Mouse (Mus musculus) forebrain, embryonic 10.5 days (tissue): ENCODE results near the gene Dscam. TPM values are rescaled to one million over a fixed set of nuclear protein-coding genes. Genes with fewer than 3 reads are reported as not detected.
A peak's percentile ranks its signal among the peaks of the same experiment; 100 is the strongest.

Source experiments
- DNase-seq: peaks from one replicate; pipeline ENCODE4 v3.0.0-alpha.2; 2017; ENCODE audit warnings: low spot score; ENCODE audit errors: extremely low spot score
- H3K27ac ChIP-seq: fragments of 300-500 bp; sonication (generic); 2 replicates; pipeline ENCODE4 v1.5.1; 2016; ENCODE audit warnings: mild to moderate bottlenecking
- H3K27me3 ChIP-seq: fragments of 300-500 bp; sonication (generic); 2 replicates; pipeline ENCODE4 v1.6.1; 2016; ENCODE audit warnings: mild to moderate bottlenecking; ENCODE audit not compliant: poor library complexity, severe bottlenecking
- H3K36me3 ChIP-seq: fragments of 300-500 bp; sonication (generic); replicated peaks from 2 replicates; pipeline ENCODE4 v1.6.1; 2016; ENCODE audit warnings: mild to moderate bottlenecking, moderate library complexity
- H3K4me1 ChIP-seq: fragments of 300-500 bp; sonication (generic); 2 replicates; pipeline ENCODE4 v1.6.1; 2016
- H3K4me3 ChIP-seq: fragments of 300-500 bp; sonication (generic); 2 replicates; pipeline ENCODE4 v1.5.1; 2016; ENCODE audit warnings: mild to moderate bottlenecking, moderate library complexity
- H3K9me3 ChIP-seq: fragments of 300-500 bp; sonication (generic); 2 replicates; pipeline ENCODE4 v1.6.1; 2016; ENCODE audit warnings: mild to moderate bottlenecking, moderate library complexity
- WGBS: fragments of 180-500 bp; shearing (Covaris S2); methylation state at CpG from one replicate; pipeline ENCODE4 v1.1.7; 2016; 5-methylcytosine and 5-hydroxymethylcytosine counted together
- polyA plus RNA-seq: library from polyadenylated mRNA; unstranded; fragments of >200 nt; fragmentation: Nextera tagmentation; extraction: Ambion mirVana; gene quantifications from 2 replicates; pipeline ENCODE4 v1.2.1, GENCODE M21; 2016

Dscam gene
- polyA plus RNA-seq = 0.05 and 0.21 TPM in 2 replicates

DNA sequence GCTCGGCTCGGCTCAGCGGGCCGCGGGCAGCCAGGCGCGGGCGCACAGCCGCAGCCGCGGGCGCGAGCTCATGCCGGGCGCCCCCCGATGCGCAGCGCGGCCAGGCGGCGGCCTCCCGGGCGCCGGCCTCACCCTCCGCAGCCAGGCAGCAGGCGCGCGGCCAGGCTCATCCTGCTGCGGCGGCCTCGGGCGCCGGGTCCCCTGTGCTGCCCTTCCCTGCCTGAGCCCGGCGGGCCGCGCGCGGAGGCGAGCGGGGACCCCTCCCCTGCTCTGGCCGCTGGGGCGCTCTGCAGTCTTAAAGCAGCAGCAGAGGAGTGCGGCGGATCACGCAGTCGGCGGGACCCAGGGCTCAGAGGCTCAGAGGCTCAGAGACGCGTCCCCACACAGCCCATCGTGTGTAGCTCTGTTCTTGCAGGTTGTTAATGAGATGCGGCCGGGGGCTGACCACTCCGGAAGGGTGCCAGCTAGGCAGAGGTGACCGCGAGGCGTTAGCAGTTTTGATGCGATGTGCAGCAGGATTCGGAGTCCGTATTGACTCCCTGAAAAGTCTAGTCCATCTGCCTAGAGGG, at the start of gene Dscam:
TSS of gene Dscam (minus strand) at position 240 of the 569 bp plus-strand sequence.
- WGBS = 4% methylated on average over 60 of the region's 60 CpGs
- H3K27me3 ChIP-seq = peaks cover 85% of the 10 kb centered on the region
- H3K36me3 ChIP-seq = no peaks in the 10 kb centered on the region
- DNase-seq = peak; percentile 45
- H3K4me3 ChIP-seq = peak within 1 kb of the TSS; percentile 67
- H3K4me1 ChIP-seq = peaks cover 20% of the 10 kb centered on the region
- peak within 1 kb of the TSS; percentile 74 for H3K27ac ChIP-seq
- H3K9me3 ChIP-seq = no peaks in the 10 kb centered on the region

DNA sequence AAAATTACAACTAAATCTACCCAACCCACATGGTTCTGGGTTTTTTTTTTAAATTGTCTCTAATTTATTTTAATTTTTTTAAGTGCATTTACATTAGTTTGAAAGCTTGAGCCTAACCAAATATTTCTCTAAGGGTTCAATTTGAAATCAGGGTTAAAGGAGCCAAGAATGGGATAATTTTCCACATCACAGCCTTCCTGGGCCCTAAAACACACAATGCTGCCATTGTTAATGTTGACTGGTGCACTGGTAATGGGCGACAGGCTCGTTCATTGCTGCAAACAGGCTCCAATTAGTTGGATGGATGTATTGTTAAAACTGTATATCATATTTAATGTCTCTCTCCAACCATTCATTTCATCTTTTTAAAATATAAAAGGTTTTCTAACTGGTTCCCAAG, 48.8 kb upstream of the Dscam start:
- no peaks in the 10 kb centered on the region for H3K27me3 ChIP-seq
- no peak overlapping the region for H3K27ac ChIP-seq
- 52% methylated on average over 2 of the region's 2 CpGs for WGBS
- H3K36me3 ChIP-seq = no peaks in the 10 kb centered on the region
- H3K4me1 ChIP-seq = no peaks in the 10 kb centered on the region
- H3K4me3 ChIP-seq = no peak overlapping the region
- DNase-seq = no peak
- peaks cover 9% of the 10 kb centered on the region; the same call in 1 of the 2 replicates for H3K9me3 ChIP-seq

DNA sequence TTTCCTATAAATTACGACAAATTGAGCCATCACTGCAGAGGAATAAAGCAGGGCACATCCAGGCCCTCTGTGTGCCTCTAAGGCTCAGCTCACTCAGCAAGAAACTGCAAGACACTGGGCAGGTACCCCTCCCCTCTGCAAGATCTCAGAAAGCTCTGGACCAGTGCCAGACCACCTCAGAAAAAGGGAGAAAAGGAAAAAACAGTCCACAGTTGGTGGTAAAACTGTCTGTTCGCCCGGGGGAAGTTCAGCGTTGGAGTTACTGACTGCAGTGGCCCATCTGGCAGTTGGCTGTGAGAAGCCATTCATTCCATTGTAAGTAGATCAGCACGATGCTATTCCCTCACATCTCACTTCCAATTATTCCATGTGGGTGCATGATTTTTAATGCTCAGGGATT, 39.4 kb upstream of the Dscam start:
- Histone ChIP-seq H3K9me3 (peaks cover 4% of the 10 kb centered on the region; the same call in 1 of the 2 replicates), H3K27ac (no peak overlapping the region), H3K36me3 (no peaks in the 10 kb centered on the region), H3K27me3 (no peaks in the 10 kb centered on the region), H3K4me3 (no peak overlapping the region), H3K4me1 (no peaks in the 10 kb centered on the region)
- DNase-seq = no peak
- 84% methylated on average over 5 of the region's 5 CpGs for WGBS

DNA sequence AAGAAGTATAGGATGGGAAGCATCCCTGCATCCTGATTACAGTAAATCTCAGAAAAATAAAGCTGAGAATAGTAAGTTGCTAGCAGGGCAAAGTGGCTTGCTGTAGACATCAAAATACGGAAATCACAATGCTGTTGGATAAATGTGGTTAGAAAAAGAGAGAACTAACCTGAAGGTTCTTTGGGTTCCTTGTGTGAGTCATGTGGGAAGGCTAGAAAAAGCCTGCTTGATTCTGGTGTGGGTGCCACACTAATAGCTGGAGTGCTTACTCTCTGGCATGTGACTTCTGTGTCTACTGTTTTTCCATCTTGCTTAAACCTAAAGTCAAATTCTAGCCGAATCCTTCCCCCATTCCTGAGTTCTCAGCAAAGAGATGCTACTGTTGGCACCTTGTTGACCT, 37.7 kb upstream of the Dscam start:
- no peak for DNase-seq
- Histone ChIP-seq H3K4me3 (no peak overlapping the region), H3K27ac (no peak overlapping the region), H3K4me1 (no peaks in the 10 kb centered on the region), H3K9me3 (no peaks in the 10 kb centered on the region), H3K36me3 (no peaks in the 10 kb centered on the region), H3K27me3 (no peaks in the 10 kb centered on the region)
- 81% methylated on average over 2 of the region's 2 CpGs for WGBS

DNA sequence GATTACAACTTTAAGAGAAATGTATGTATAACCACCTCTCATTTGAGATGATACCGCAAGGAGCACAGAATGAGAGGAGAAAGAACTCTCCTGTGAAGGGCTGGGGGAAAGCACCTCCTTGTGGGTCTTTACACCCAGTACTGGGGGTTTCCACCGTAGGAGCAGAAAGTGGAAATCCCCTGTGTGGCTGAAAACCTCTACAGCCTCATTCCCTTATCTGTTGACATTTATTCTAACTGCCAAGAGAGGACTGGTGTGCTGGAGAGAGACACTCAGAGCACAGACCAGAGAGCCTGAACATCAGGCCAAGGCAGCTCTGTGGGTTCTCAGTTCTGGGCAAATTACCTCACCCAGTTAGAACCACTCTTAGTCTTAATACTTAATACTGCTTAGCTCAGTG, 33.5 kb upstream of the Dscam start:
- H3K4me1 ChIP-seq = no peaks in the 10 kb centered on the region
- no peak overlapping the region for H3K27ac ChIP-seq
- no peaks in the 10 kb centered on the region for H3K36me3 ChIP-seq
- H3K27me3 ChIP-seq = no peaks in the 10 kb centered on the region
- H3K9me3 ChIP-seq = no peaks in the 10 kb centered on the region
- DNase-seq = no peak
- 89% methylated on average over 2 of the region's 2 CpGs for WGBS
- H3K4me3 ChIP-seq = no peak overlapping the region

DNA sequence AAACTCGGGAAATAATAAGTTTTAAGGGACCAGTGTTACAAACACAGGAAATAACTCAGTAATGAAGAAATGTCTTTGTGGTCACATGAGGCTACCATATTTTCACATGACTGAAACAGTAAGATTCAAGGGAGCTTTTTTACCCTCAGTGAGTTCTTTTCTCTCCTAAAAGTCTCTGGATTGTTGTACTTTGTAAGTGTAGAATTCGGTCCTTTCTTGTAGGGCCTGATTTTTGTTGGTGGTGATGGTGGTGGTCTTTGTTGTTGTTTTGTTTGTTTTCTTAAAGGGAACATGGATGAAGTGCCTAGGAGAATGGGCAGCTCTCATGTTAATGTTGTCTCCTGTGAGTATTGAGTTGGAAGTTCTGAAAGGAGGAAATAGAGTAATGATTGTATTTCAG, 33.0 kb upstream of the Dscam start:
- Histone ChIP-seq H3K27me3 (no peaks in the 10 kb centered on the region), H3K27ac (no peak overlapping the region), H3K4me3 (no peak overlapping the region), H3K9me3 (no peaks in the 10 kb centered on the region), H3K36me3 (no peaks in the 10 kb centered on the region), H3K4me1 (no peaks in the 10 kb centered on the region)
- no peak for DNase-seq
- 95% methylated on average over 2 of the region's 2 CpGs for WGBS

DNA sequence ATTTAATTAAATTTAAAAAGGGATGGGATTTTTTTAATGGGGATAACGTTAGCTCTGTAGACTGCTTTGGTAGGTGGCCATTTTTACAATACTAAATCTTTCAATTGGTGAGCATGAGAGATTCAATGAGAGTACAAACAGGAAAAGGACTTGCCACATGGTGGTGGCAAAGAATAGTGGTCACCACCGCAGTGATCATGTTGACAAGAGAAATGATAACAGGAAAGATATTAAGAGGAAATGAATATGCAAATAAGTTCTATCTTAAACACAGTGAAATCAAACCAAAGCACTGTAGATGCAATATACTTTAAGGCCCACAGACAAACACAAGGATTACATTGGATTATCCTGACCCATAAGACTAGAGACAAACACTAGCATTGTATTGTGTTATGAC, 24.1 kb upstream of the Dscam start:
- 63% methylated on average over 2 of the region's 2 CpGs for WGBS
- no peaks in the 10 kb centered on the region for H3K36me3 ChIP-seq

DNA sequence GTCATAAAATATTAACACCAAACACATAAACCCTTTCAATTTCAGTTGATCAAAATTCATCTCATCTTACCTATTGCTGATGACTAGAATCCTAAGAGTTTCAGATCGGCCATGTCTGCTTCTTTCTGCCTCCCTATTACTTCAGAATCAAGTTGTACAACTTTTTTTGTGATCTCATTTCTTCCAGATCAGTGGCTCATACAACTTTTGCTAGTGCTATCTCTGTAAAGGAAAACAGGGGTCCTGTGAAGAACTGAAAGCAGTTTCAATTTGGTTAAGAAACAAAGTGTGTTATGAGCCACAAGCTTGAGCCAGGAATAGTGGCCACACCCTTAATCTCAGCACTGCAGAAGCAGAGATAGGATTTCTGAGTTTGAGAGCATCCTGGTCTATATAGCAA, 23.6 kb upstream of the Dscam start:
- no peaks in the 10 kb centered on the region for H3K36me3 ChIP-seq
- H3K27ac ChIP-seq = no peak overlapping the region
- WGBS = 90% methylated on average over 1 of the region's 1 CpGs
- H3K4me3 ChIP-seq = no peak overlapping the region
- no peak for DNase-seq
- 0 out of 2 replicates have a peak, but pooled peaks cover 3% of the 10 kb centered on the region for H3K4me1 ChIP-seq
- H3K27me3 ChIP-seq = no peaks in the 10 kb centered on the region
- H3K9me3 ChIP-seq = no peaks in the 10 kb centered on the region

More for the DNA sequence above, 24.1 kb upstream of the Dscam start:
- no peak overlapping the region for H3K27ac ChIP-seq
- DNase-seq = no peak
- no peak overlapping the region for H3K4me3 ChIP-seq
- H3K4me1 ChIP-seq = 0 out of 2 replicates have a peak, but pooled peaks cover 3% of the 10 kb centered on the region
- H3K27me3 ChIP-seq = no peaks in the 10 kb centered on the region
- H3K9me3 ChIP-seq = no peaks in the 10 kb centered on the region

DNA sequence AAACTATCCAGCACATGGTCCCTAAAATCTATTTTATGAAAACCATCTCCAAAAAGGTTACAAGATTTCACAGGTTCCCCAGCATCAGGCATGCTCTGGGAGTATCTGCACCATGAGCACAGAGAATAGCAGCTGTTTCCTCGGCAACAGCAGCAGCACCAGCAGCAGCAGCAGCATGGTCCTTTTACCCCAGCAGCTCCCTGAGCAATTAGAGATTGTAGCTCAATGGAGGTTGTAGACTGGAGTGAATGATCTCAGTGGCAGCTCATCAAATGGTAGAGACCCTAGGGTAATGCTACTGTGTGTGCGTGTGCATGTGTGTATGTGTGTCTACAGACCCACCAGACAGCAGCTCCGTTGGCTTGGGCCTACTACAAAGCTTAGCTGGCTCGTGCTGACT, 21.7 kb upstream of the Dscam start:
- Histone ChIP-seq H3K27me3 (no peaks in the 10 kb centered on the region), H3K4me1 (0 out of 2 replicates have a peak, but pooled peaks cover 3% of the 10 kb centered on the region), H3K36me3 (no peaks in the 10 kb centered on the region), H3K27ac (no peak overlapping the region), H3K4me3 (no peak overlapping the region), H3K9me3 (no peaks in the 10 kb centered on the region)
- WGBS = 75% methylated on average over 4 of the region's 4 CpGs
- DNase-seq = no peak

DNA sequence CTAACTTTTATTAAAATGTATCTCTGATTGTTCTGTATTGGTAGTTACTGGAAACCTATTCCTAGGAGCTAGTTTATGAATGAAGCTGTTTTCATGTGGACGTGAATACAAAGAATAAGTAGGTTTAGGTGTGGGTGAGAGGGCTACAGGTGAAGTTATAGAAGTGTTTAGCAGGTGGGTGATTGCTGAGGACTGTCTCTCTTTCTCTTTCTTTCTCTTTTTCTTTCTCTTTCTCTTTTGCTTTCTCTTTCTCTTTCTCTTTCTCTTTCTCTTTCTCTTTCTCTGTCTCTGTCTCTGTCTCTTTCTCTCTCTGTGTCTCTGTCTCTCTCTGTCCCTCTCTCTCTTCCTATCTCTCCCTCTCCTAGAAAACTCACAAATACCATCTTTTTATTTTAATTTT, 20.1 kb upstream of the Dscam start:
- H3K27me3 ChIP-seq = no peaks in the 10 kb centered on the region
- H3K9me3 ChIP-seq = peaks cover 4% of the 10 kb centered on the region; the same call in 1 of the 2 replicates
- 83% methylated on average over 1 of the region's 1 CpGs for WGBS
- 0 out of 2 replicates have a peak, but pooled peaks cover 3% of the 10 kb centered on the region for H3K4me1 ChIP-seq
- DNase-seq = no peak
- no peak overlapping the region for H3K27ac ChIP-seq
- H3K36me3 ChIP-seq = no peaks in the 10 kb centered on the region
- H3K4me3 ChIP-seq = no peak overlapping the region

DNA sequence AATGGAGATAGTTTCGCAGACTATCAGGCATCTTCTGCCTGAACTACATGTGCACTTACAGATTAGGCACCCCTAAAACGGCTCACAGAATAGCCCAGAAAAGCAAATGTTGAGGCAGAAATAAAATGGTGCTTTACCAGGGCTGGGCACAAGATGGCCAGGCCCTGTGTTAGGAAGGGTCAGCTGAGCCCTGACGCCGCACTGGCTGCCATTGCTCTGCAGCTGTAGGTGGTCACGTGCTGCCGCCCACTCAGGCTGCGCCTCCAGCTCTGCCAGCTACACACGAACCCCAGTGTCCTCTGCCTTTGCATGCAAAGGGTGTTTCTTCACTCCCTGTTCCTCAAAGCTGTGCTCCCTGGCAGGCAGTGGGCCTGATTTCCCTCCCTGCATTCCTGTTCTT, 948 bp upstream of the Dscam start:
- H3K4me1 ChIP-seq = peaks cover 15% of the 10 kb centered on the region
- no peak overlapping the region for H3K4me3 ChIP-seq
- no peak overlapping the region for H3K27ac ChIP-seq
- no peaks in the 10 kb centered on the region for H3K36me3 ChIP-seq
- DNase-seq = no peak
- 43% methylated on average over 8 of the region's 8 CpGs for whole genome bisulfite sequencing
- H3K9me3 ChIP-seq = no peaks in the 10 kb centered on the region
- peaks cover 77% of the 10 kb centered on the region for H3K27me3 ChIP-seq

DNA sequence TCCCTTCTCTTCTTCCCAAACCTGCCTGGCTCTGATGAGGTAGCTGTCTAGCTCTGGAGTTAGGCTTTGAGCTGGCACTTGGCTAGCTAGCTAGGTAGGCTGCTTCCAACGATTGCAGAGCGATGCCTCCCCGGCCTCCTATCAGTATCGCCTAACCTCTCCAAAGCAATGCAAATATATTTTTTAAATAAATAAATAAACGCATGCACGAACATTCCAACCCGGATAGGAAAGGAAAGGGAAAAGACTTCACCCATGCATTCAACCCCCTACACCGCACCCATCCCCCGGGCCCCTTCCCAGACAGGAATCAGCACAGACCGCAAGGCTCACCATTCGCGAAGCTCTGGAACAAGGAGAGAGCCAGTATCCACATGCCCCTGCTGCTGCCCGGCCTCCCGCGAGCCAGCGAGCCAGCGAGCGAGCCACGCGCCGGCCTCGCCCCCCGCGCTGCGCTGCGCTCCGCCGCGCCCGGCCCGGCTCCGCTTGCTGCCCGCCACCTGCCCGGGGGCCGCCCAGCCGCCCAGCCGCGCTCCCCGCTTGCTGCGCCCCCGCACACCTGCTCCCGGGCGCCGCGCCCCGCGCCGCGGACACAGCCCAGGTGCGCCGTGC, 545 bp downstream of the Dscam start:
- Histone ChIP-seq H3K27ac (peak overlapping the region; percentile 74; the same call in 1 of the 2 replicates), H3K9me3 (no peaks in the 10 kb centered on the region), H3K36me3 (no peaks in the 10 kb centered on the region), H3K4me3 (peak overlapping the region; percentile 67), H3K27me3 (peaks cover 89% of the 10 kb centered on the region), H3K4me1 (peaks cover 26% of the 10 kb centered on the region)
- WGBS = 2% methylated on average over 51 of the region's 51 CpGs
- peak; percentile 21 for DNase-seq

DNA sequence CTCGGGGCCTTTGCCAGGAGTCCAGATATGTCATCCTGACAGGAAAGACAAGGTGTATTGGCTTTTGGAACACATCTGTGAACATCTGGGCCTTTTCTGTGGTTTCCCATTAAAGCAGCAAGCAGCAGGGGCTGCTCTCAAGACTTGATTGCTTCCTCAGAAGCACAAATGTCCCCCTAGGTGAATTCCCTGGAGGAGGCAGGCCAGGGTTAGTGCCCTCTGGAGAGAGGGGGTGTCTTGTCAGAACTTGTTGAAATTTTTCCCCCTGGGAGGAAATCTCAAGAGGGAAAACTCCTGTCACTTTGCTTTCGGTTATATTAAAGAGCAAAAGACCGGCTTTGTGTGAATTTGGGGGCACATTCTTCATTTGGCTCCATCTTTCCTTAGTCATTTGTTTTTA, 1.9 kb downstream of the Dscam start:
- Histone ChIP-seq H3K9me3 (no peaks in the 10 kb centered on the region), H3K27me3 (peaks cover 91% of the 10 kb centered on the region), H3K4me3 (no peak overlapping the region), H3K4me1 (peaks cover 29% of the 10 kb centered on the region), H3K27ac (no peak overlapping the region), H3K36me3 (no peaks in the 10 kb centered on the region)
- WGBS = 59% methylated on average over 3 of the region's 3 CpGs
- no peak for DNase-seq
